Mouse (Mus musculus) kidney, embryonic 14.5 days (tissue): ENCODE data around the gene Slbp. TPM values are rescaled to one million over a fixed set of nuclear protein-coding genes. Genes with fewer than 3 reads are reported as not detected.

Experiments
- ATAC-seq: fragments of 200-750 bp; cut with Nextera tagmentation; 2 replicates; pipeline ENCODE4 v1.8.0; 2017; ENCODE audit warnings: moderate number of reproducible peaks, mild to moderate bottlenecking, moderate TSS enrichment, moderate library complexity; ENCODE audit not compliant: low FRiP score, low TSS enrichment
- H3K27ac ChIP-seq: fragments of 300-500 bp; sonication (generic); 2 replicates; pipeline ENCODE4 v1.5.1; 2014; ENCODE audit warnings: low read depth, mild to moderate bottlenecking, low read length, moderate library complexity, mixed read lengths
- H3K27me3 ChIP-seq: fragments of 300-500 bp; sonication (generic); 2 replicates; pipeline ENCODE4 v1.6.1; 2014; ENCODE audit warnings: mild to moderate bottlenecking, low read length; ENCODE audit not compliant: control insufficient read depth, insufficient read depth
- H3K36me3 ChIP-seq: fragments of 300-500 bp; sonication (generic); 2 replicates; pipeline ENCODE4 v1.6.1; 2014; ENCODE audit warnings: low read length, mixed read lengths; ENCODE audit not compliant: control insufficient read depth, insufficient read depth
- H3K4me1 ChIP-seq: fragments of 300-500 bp; sonication (generic); 2 replicates; pipeline ENCODE4 v1.6.1; 2014; ENCODE audit warnings: low read length, mixed read lengths; ENCODE audit not compliant: control insufficient read depth, insufficient read depth
- H3K4me2 ChIP-seq: fragments of 300-500 bp; sonication (generic); replicated peaks from 2 replicates; pipeline ENCODE4 v1.6.1; 2014; ENCODE audit warnings: low read depth, mild to moderate bottlenecking, low read length
- H3K4me3 ChIP-seq: fragments of 300-500 bp; sonication (generic); 2 replicates; pipeline ENCODE4 v1.5.1; 2014; ENCODE audit warnings: mild to moderate bottlenecking, low read length
- H3K9ac ChIP-seq: fragments of 300-500 bp; sonication (generic); 2 replicates; pipeline ENCODE4 v1.6.1; 2014; ENCODE audit warnings: low read depth, mild to moderate bottlenecking, low read length, moderate library complexity
- H3K9me3 ChIP-seq: fragments of 300-500 bp; sonication (generic); 2 replicates; pipeline ENCODE4 v1.6.1; 2016; ENCODE audit warnings: low read length; ENCODE audit not compliant: control insufficient read depth
- WGBS: fragments of 180-500 bp; shearing (Covaris S2); extraction: QIAGEN DNeasy Blood & Tissue Kit; methylation state at CpG from one replicate; pipeline ENCODE4 v1.1.7; 2014; 5-methylcytosine and 5-hydroxymethylcytosine counted together
- polyA plus RNA-seq: library from polyadenylated mRNA; unstranded; fragments of >200 nt; fragmentation: Nextera tagmentation; extraction: Ambion mirVana; gene quantifications from 2 replicates; pipeline ENCODE4 v1.2.1, GENCODE M21; 2014

The Slbp gene
- polyA plus RNA-seq, 1 experiment from 2014 or later, result 261 TPM

DNA sequence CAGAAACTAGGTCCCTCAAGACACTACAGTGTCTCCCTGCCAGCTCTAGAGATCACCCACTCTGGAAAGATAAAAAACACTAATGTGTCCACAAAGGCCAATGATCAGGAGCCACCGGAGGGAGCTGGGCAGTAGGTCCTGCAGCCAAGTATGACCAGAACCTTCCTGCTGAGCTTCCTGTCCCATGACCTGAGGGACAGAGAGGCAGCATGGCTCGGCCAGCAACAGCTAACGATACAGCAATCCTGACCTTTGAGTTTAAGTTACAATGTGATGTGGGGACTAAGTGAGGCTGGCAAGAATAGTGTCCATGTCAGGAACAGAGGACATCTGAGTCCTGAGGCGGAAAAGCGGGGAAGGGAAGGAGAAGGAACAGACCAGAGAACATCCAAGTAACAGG, 47.1 kb downstream of the Slbp start:
- H3K9ac ChIP-seq, result no peak overlapping the region
- no peak overlapping the region for H3K4me2 ChIP-seq
- no peaks in the 10 kb centered on the region for H3K27me3 ChIP-seq
- no peak overlapping the region for H3K27ac ChIP-seq
- peaks cover 55% of the 10 kb centered on the region for H3K36me3 ChIP-seq
- ATAC-seq, result no peak
- H3K4me1 ChIP-seq, result no peaks in the 10 kb centered on the region
- no peak overlapping the region for H3K4me3 ChIP-seq
- no peaks in the 10 kb centered on the region for H3K9me3 ChIP-seq
- 78% methylated on average over 5 of the region's 5 CpGs for WGBS

DNA sequence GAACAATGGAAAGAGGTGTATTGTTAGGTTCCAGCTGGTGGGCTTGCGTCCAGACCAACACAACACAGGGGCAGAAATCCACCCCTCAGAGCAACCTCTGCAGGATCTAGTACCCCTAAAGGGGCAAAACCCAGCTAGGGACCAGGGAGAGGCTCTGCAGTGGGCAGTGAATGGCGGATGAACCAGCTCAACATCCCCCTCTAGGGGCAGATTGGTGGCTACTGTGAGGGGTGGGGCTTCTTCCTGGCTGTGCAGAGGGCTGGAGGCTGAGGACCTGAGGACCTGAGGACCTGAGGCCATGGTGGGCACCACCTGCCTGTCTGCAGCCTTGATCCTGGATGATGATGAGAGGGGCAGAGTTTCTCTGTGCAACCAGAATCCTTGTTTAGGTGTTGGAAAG, 58.8 kb downstream of the Slbp start:
- H3K36me3 ChIP-seq, result peaks cover 3% of the 10 kb centered on the region; the same call in 1 of the 2 replicates
- peak; percentile 61; the same call in 1 of the 2 replicates for ATAC-seq
- H3K4me3 ChIP-seq, result no peak overlapping the region
- no peak overlapping the region for H3K27ac ChIP-seq
- WGBS, result 36% methylated on average over 2 of the region's 2 CpGs
- no peaks in the 10 kb centered on the region for H3K4me1 ChIP-seq
- H3K9me3 ChIP-seq, result no peaks in the 10 kb centered on the region
- no peak overlapping the region for H3K4me2 ChIP-seq
- no peaks in the 10 kb centered on the region for H3K27me3 ChIP-seq
- H3K9ac ChIP-seq, result no peak overlapping the region

DNA sequence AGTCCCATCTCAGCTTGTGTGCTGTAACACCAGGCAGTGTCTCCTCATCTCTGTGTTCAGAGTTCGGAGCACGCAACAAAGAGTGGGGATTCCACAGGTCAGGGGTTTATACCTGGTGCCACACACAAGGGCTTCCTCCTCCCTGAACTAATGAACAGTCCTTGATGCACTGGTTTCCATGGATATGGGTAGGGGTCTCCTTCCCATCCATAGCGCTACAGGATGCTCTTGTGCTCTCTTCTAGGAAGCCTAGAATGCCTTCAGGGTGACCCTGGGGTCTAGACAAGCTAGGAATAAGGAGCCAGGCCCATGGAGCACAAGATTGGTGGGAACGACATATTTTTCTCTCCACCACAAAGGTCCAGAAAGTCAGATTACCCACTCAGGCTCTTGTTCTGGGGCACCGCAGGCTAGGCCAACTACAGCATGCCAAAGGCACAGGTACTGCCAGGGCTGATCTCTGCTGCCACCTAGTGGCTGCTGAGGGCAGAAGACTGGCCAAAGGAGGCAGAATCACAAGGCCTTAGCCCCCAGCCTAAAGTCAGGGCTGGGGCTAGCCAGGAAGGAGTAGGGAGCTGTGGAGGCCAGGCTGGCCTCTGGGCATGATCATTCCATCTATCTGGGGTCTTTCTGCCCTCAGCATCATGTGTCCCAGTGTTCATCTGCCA, 63.0 kb downstream of the Slbp start:
- no peak overlapping the region for H3K9ac ChIP-seq
- no peaks in the 10 kb centered on the region for H3K9me3 ChIP-seq
- no peaks in the 10 kb centered on the region for H3K27me3 ChIP-seq
- no peak overlapping the region for H3K4me3 ChIP-seq
- no peak overlapping the region for H3K27ac ChIP-seq
- no peaks in the 10 kb centered on the region for H3K4me1 ChIP-seq
- ATAC-seq, result no peak
- no peak overlapping the region for H3K4me2 ChIP-seq
- no peaks in the 10 kb centered on the region for H3K36me3 ChIP-seq
- 66% methylated on average over 5 of the region's 5 CpGs for WGBS

DNA sequence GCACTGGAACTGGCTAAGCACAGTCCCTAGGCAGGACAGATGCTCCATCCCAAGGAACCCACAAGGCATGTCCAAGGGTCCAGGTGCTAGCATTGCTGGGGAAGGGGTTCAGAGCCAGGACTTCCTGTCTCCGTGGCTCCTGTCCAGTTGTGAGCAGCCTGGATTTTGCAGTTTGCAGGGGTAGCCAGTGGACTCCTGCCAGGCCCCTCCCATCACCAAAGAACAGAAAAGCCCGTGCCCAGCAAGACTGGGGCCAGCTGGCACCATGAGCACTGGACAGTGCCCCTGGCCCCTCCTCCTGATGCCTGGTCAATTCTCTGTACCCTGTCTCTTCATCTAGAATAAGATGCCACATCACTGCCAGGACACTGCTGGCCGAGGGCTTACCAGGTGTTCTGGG, 64.3 kb downstream of the Slbp start:
- Histone ChIP-seq H3K27ac (no peak overlapping the region), H3K4me1 (no peaks in the 10 kb centered on the region), H3K27me3 (no peaks in the 10 kb centered on the region), H3K36me3 (no peaks in the 10 kb centered on the region), H3K9ac (no peak overlapping the region), H3K4me2 (no peak overlapping the region), H3K4me3 (no peak overlapping the region), H3K9me3 (no peaks in the 10 kb centered on the region)
- WGBS, result 76% methylated on average over 3 of the region's 3 CpGs
- no peak for ATAC-seq

DNA sequence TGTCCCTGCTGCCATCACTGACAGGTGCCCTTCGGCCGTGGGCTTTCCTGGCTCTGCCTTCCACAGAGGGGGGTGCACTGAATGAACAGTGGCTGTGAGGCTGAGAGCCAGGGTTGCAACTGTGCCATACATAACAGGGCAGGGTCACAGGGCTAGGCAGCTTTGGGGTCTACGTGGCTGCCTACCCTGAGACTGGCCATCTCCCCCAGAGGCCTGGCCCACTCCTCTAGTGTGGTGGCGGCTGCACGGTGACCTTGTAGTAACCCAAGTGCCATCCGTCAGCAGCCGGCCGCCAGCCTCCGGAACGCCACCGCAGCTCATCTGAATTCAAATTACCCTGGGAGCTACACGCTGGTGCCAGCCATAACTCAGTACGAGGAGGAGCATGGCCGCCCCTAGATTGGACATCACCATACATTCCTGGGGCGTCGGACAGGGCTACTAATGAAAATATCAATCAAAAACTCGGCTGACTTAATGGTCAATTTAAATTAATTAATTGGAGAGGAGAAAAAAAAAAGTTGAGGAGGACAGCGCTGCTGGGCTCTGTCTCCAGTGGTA, 64.8 kb downstream of the Slbp start:
- Histone ChIP-seq H3K27ac (no peak overlapping the region), H3K9me3 (no peaks in the 10 kb centered on the region), H3K4me1 (no peaks in the 10 kb centered on the region), H3K27me3 (no peaks in the 10 kb centered on the region), H3K36me3 (no peaks in the 10 kb centered on the region), H3K4me3 (no peak overlapping the region), H3K4me2 (no peak overlapping the region), H3K9ac (no peak overlapping the region)
- WGBS, result 38% methylated on average over 18 of the region's 18 CpGs
- no peak for ATAC-seq

Other genes starting within 250 kb of the Slbp start
- gene Nkx1-1, start 218.6 kb downstream of the Slbp start, polyA plus RNA-seq, result not detected in 2 replicates
- gene Fam53a, start 22.9 kb downstream of the Slbp start, polyA plus RNA-seq, result 69.4 and 70.3 TPM in 2 replicates
- gene Gm9903, start 22.6 kb downstream of the Slbp start, polyA plus RNA-seq, result 0.57 and 1.0 TPM in 2 replicates
- gene Tacc3, start 5.6 kb upstream of the Slbp start, polyA plus RNA-seq, result 175 and 205 TPM in 2 replicates
- gene Tmem129, start 5.8 kb upstream of the Slbp start, polyA plus RNA-seq, result 32.3 and 37.7 TPM in 2 replicates
- 9.6 and 13.8 TPM in 2 replicates for gene Fgfr3, start 69.1 kb upstream of the Slbp start, polyA plus RNA-seq
- gene Letm1, start 130.2 kb upstream of the Slbp start, polyA plus RNA-seq, result 30.2 and 51.1 TPM in 2 replicates
- gene Nsd2, start 168.2 kb upstream of the Slbp start, polyA plus RNA-seq, result 49.2 and 68.7 TPM in 2 replicates